In genomic region chr7:103813766-103814165, GRCm38 (mm10) we compare ENCODE assay signal across 8 mouse cellular contexts. TPM values are rescaled to one million over a fixed set of nuclear protein-coding genes. Genes with fewer than 3 reads are reported as not detected.
DNase-seq lines count a peak whose midpoint lies in the region; ATAC-seq lines count a peak whose summit lies in the region.

Hbb-bt (minus strand) TSS chr7:103813996.

- H3K27me3 ChIP-seq in kidney, embryonic 16.5 days (ENCODE audit: insufficient read depth, low read length): no peaks in the 10 kb centered on the region
- no peaks in the 10 kb centered on the region for H3K27me3 ChIP-seq in heart, embryonic 11.5 days (ENCODE audit: control insufficient read depth, insufficient read depth, low read length)

- no peak within 1 kb of the TSS for H3K27ac ChIP-seq in kidney, embryonic 16.5 days (ENCODE audit: low read length)
- no peak within 1 kb of the TSS for H3K27ac ChIP-seq in heart, embryonic 11.5 days (ENCODE audit: low read depth, low read length)

- DNase-seq in kidney, postnatal 4 days: no peak
- DNase-seq in left cerebral cortex, postnatal 14 days (ENCODE audit: low spot score in 2 of 2): no peak
- no peak for DNase-seq in urinary bladder, postnatal 4 days (ENCODE audit: low spot score in 2 of 2)
- no peak for DNase-seq in kidney, adult 18-20 months

- H3K4me2 ChIP-seq in kidney, embryonic 16.5 days (replicated peaks; ENCODE audit: low read depth, low read length): no peak within 1 kb of the TSS
- H3K4me2 ChIP-seq in heart, embryonic 11.5 days: 0 out of 2 replicates have a peak within 1 kb of the TSS, but pooled peaks have one; percentile 14

- ATAC-seq in kidney, embryonic 16.5 days (ENCODE audit: low FRiP score, low TSS enrichment): no peak
- ATAC-seq in common myeloid progenitor, adult 5-6 weeks (replicated peaks; ENCODE audit: low read depth, poor library complexity, severe bottlenecking): no peak
- peak; percentile 92 for ATAC-seq in heart, embryonic 11.5 days (replicated peaks; ENCODE audit: insufficient number of reproducible peaks, low FRiP score, low TSS enrichment)
- no peak for ATAC-seq in monocyte, adult 5-6 weeks (replicated peaks; ENCODE audit: insufficient number of reproducible peaks, low FRiP score, low TSS enrichment, poor library complexity, severe bottlenecking)

- no peaks in the 10 kb centered on the region for H3K9me3 ChIP-seq in kidney, embryonic 16.5 days (ENCODE audit: low read length)
- H3K9me3 ChIP-seq in heart, embryonic 11.5 days (replicated peaks; ENCODE audit: control insufficient read depth, low read length): no peaks in the 10 kb centered on the region

- no peaks in the 10 kb centered on the region for H3K36me3 ChIP-seq in kidney, embryonic 16.5 days (ENCODE audit: insufficient read depth, low read length)
- H3K36me3 ChIP-seq in heart, embryonic 11.5 days (ENCODE audit: control insufficient read depth, insufficient read depth, low read length): no peaks in the 10 kb centered on the region

- H3K9ac ChIP-seq in kidney, embryonic 16.5 days (replicated peaks; ENCODE audit: low read length): no peak within 1 kb of the TSS
- no peak within 1 kb of the TSS for H3K9ac ChIP-seq in heart, embryonic 11.5 days (ENCODE audit: low read depth, low read length)

- no peaks in the 10 kb centered on the region for H3K4me1 ChIP-seq in kidney, embryonic 16.5 days (ENCODE audit: insufficient read depth, low read length)
- peaks cover 5% of the 10 kb centered on the region; the same call in 1 of the 2 replicates for H3K4me1 ChIP-seq in heart, embryonic 11.5 days (ENCODE audit: control insufficient read depth, insufficient read depth, low read length)

- 86% methylated on average over 3 of the region's 3 CpGs for WGBS in kidney, embryonic 16.5 days
- WGBS in heart, embryonic 11.5 days (ENCODE audit: insufficient replicate concordance): 83% methylated on average over 3 of the region's 3 CpGs

- intact Hi-C loops in left cerebral cortex, postnatal 14 days (cut with DNase I): no loop called here

- no peak within 1 kb of the TSS for H3K4me3 ChIP-seq in kidney, embryonic 16.5 days (ENCODE audit: low read length)
- no peak within 1 kb of the TSS for H3K4me3 ChIP-seq in heart, embryonic 11.5 days (ENCODE audit: low read depth, low read length)

RNA-seq across cellular contexts. Expression of gene Hbb-bt, which starts in this region (rescaled TPM):
- 2,178 and 2,179 TPM in 2 replicates for polyA plus RNA-seq in kidney, embryonic 16.5 days (2015; fragmentation: Nextera tagmentation; extraction: Ambion mirVana)
- 13.0 and 18.6 TPM in 2 replicates for total RNA-seq in common myeloid progenitor, adult 5-6 weeks (2017)
- polyA plus RNA-seq in heart, embryonic 11.5 days (2014; fragmentation: Nextera tagmentation; extraction: Ambion mirVana): 2,483 and 3,067 TPM in 2 replicates
- 100 to 1,000 TPM; 116 to 138 TPM for total RNA-seq in left cerebral cortex, postnatal 14 days (2021)
- total RNA-seq in monocyte, adult 5-6 weeks (2017): 142 to 1,259 TPM (median 1,026 TPM) in 3 replicates
